Mouse (Mus musculus): Measurements from ENCODE around the gene Lrrc8c. TPM values are rescaled to one million over a fixed set of nuclear protein-coding genes. Genes with fewer than 3 reads are reported as not detected.

Gene Lrrc8c
- total RNA-seq, 1 experiment = 9.4 TPM

- in situ Hi-C loops (cut with MboI; ENCODE audit: low sequenced_read_pairs in 2 of 2, unreplicated experiment in 2 of 2) = no loop called here
- TF ChIP-seq MAFK (IDR thresholded peaks at IDR 0.05; ENCODE audit: insufficient read depth, low read depth, low read length) = no peak
- no peak for TF ChIP-seq HCFC1 (IDR thresholded peaks at IDR 0.05; ENCODE audit: borderline replicate concordance, insufficient read depth, low read length)
- no peak for TF ChIP-seq CHD2 (IDR thresholded peaks at IDR 0.05; ENCODE audit: low read depth, low read length)
- TF ChIP-seq ZNF384 (IDR thresholded peaks at IDR 0.05; ENCODE audit: low read depth, low read length) = no peak
- no peak for TF ChIP-seq ZC3H11A (IDR thresholded peaks at IDR 0.05; ENCODE audit: borderline replicate concordance, low read depth, low read length)
- no peak for DNase-seq (ENCODE audit: low read depth, low spot score)
- Histone ChIP-seq H3K4me1 (ENCODE audit: control insufficient read depth in 2 of 2, insufficient read depth in 2 of 2, low read length in 2 of 2, poor library complexity in 1 of 2) (no peaks in the 10 kb centered on the region), H3K36me3 (ENCODE audit: control insufficient read depth, insufficient read depth, low read length, poor library complexity, severe bottlenecking) (no peaks in the 10 kb centered on the region), H3K27ac (ENCODE audit: insufficient read depth, low read depth, low read length, poor library complexity, severe bottlenecking) (no peak overlapping the region), H3K9ac (ENCODE audit: insufficient read depth, low read depth, low read length, poor library complexity, severe bottlenecking) (no peak overlapping the region), H3K4me3 (ENCODE audit: insufficient read depth in 1 of 2, low read depth in 1 of 2, low read length in 2 of 2, poor library complexity in 1 of 2, severe bottlenecking in 1 of 2) (no peak overlapping the region), H3K9me3 (ENCODE audit: control insufficient read depth, insufficient read depth, low read depth, low read length) (no peaks in the 10 kb centered on the region)
These were observed 99.3 kb downstream of the Lrrc8c start for GRCm38 (mm10) chr5:105618510-105618909.

GRCm38 (mm10) chr5:105619666-105620065 lies 100.5 kb downstream of the Lrrc8c start:
- Histone ChIP-seq H3K4me3 (ENCODE audit: insufficient read depth in 1 of 2, low read depth in 1 of 2, low read length in 2 of 2, poor library complexity in 1 of 2, severe bottlenecking in 1 of 2) (no peak overlapping the region), H3K9me3 (ENCODE audit: control insufficient read depth, insufficient read depth, low read depth, low read length) (no peaks in the 10 kb centered on the region), H3K9ac (ENCODE audit: insufficient read depth, low read depth, low read length, poor library complexity, severe bottlenecking) (no peak overlapping the region), H3K27ac (ENCODE audit: insufficient read depth, low read depth, low read length, poor library complexity, severe bottlenecking) (no peak overlapping the region), H3K36me3 (ENCODE audit: control insufficient read depth, insufficient read depth, low read length, poor library complexity, severe bottlenecking) (no peaks in the 10 kb centered on the region), H3K4me1 (ENCODE audit: control insufficient read depth in 2 of 2, insufficient read depth in 2 of 2, low read length in 2 of 2, poor library complexity in 1 of 2) (no peaks in the 10 kb centered on the region)
- TF ChIP-seq ZNF384 (IDR thresholded peaks at IDR 0.05; ENCODE audit: low read depth, low read length) (no peak), MAFK (IDR thresholded peaks at IDR 0.05; ENCODE audit: insufficient read depth, low read depth, low read length) (no peak), CHD2 (IDR thresholded peaks at IDR 0.05; ENCODE audit: low read depth, low read length) (no peak), HCFC1 (IDR thresholded peaks at IDR 0.05; ENCODE audit: borderline replicate concordance, insufficient read depth, low read length) (no peak), ZC3H11A (IDR thresholded peaks at IDR 0.05; ENCODE audit: borderline replicate concordance, low read depth, low read length) (no peak)
- in situ Hi-C loops (cut with MboI; ENCODE audit: low sequenced_read_pairs in 2 of 2, unreplicated experiment in 2 of 2) = no loop called here
- DNase-seq (ENCODE audit: low read depth, low spot score) = no peak

GRCm38 (mm10) chr5:105620505-105621116 lies 101.4 kb downstream of the Lrrc8c start:
- Histone ChIP-seq H3K9ac (ENCODE audit: insufficient read depth, low read depth, low read length, poor library complexity, severe bottlenecking) (no peak overlapping the region), H3K4me1 (ENCODE audit: control insufficient read depth in 2 of 2, insufficient read depth in 2 of 2, low read length in 2 of 2, poor library complexity in 1 of 2) (no peaks in the 10 kb centered on the region), H3K9me3 (ENCODE audit: control insufficient read depth, insufficient read depth, low read depth, low read length) (no peaks in the 10 kb centered on the region), H3K36me3 (ENCODE audit: control insufficient read depth, insufficient read depth, low read length, poor library complexity, severe bottlenecking) (no peaks in the 10 kb centered on the region), H3K27ac (ENCODE audit: insufficient read depth, low read depth, low read length, poor library complexity, severe bottlenecking) (no peak overlapping the region), H3K4me3 (ENCODE audit: insufficient read depth in 1 of 2, low read depth in 1 of 2, low read length in 2 of 2, poor library complexity in 1 of 2, severe bottlenecking in 1 of 2) (no peak overlapping the region)
- DNase-seq (ENCODE audit: low read depth, low spot score) = no peak
- TF ChIP-seq CHD2 (IDR thresholded peaks at IDR 0.05; ENCODE audit: low read depth, low read length) (no peak), HCFC1 (IDR thresholded peaks at IDR 0.05; ENCODE audit: borderline replicate concordance, insufficient read depth, low read length) (no peak)
- in situ Hi-C loops (cut with MboI; ENCODE audit: low sequenced_read_pairs in 2 of 2, unreplicated experiment in 2 of 2) = no loop called here

GRCm38 (mm10) chr5:105623074-105623713 lies 104.0 kb downstream of the Lrrc8c start:
- Histone ChIP-seq H3K4me1 (ENCODE audit: control insufficient read depth in 2 of 2, insufficient read depth in 2 of 2, low read length in 2 of 2, poor library complexity in 1 of 2) (no peaks in the 10 kb centered on the region), H3K9ac (ENCODE audit: insufficient read depth, low read depth, low read length, poor library complexity, severe bottlenecking) (no peak overlapping the region), H3K4me3 (ENCODE audit: insufficient read depth in 1 of 2, low read depth in 1 of 2, low read length in 2 of 2, poor library complexity in 1 of 2, severe bottlenecking in 1 of 2) (no peak overlapping the region), H3K27ac (ENCODE audit: insufficient read depth, low read depth, low read length, poor library complexity, severe bottlenecking) (no peak overlapping the region), H3K36me3 (ENCODE audit: control insufficient read depth, insufficient read depth, low read length, poor library complexity, severe bottlenecking) (no peaks in the 10 kb centered on the region), H3K9me3 (ENCODE audit: control insufficient read depth, insufficient read depth, low read depth, low read length) (no peaks in the 10 kb centered on the region)
- TF ChIP-seq CHD2 (IDR thresholded peaks at IDR 0.05; ENCODE audit: low read depth, low read length) = no peak
- TF ChIP-seq ZC3H11A (IDR thresholded peaks at IDR 0.05; ENCODE audit: borderline replicate concordance, low read depth, low read length) = no peak
- no peak for TF ChIP-seq HCFC1 (IDR thresholded peaks at IDR 0.05; ENCODE audit: borderline replicate concordance, insufficient read depth, low read length)
- no peak for TF ChIP-seq ZNF384 (IDR thresholded peaks at IDR 0.05; ENCODE audit: low read depth, low read length)
- TF ChIP-seq MAFK (IDR thresholded peaks at IDR 0.05; ENCODE audit: insufficient read depth, low read depth, low read length) = no peak
- DNase-seq (ENCODE audit: low read depth, low spot score) = no peak
- in situ Hi-C loops (cut with MboI; ENCODE audit: low sequenced_read_pairs in 2 of 2, unreplicated experiment in 2 of 2) = no loop called here
